Mouse (Mus musculus) kidney, embryonic 16.5 days (tissue): Measurements from ENCODE around the gene Hyal3. TPM values are rescaled to one million over a fixed set of nuclear protein-coding genes. Genes with fewer than 3 reads are reported as not detected.

ENCODE experiments used
- ATAC-seq: fragments of 200-750 bp; cut with Nextera tagmentation; 2 replicates; pipeline ENCODE4 v1.8.0; 2017; ENCODE audit warnings: moderate TSS enrichment; ENCODE audit not compliant: low FRiP score, low TSS enrichment
- H3K27ac ChIP-seq: fragments of 300-500 bp; sonication (generic); 2 replicates; pipeline ENCODE4 v1.5.1; 2014; ENCODE audit warnings: low read length
- H3K27me3 ChIP-seq: fragments of 300-500 bp; sonication (generic); 2 replicates; pipeline ENCODE4 v1.6.1; 2014; ENCODE audit warnings: low read length, control low read depth, mixed read lengths; ENCODE audit not compliant: insufficient read depth
- H3K36me3 ChIP-seq: fragments of 300-500 bp; sonication (generic); 2 replicates; pipeline ENCODE4 v1.6.1; 2014; ENCODE audit warnings: low read length, control low read depth, mixed read lengths; ENCODE audit not compliant: insufficient read depth
- H3K4me1 ChIP-seq: fragments of 300-500 bp; sonication (generic); 2 replicates; pipeline ENCODE4 v1.6.1; 2014; ENCODE audit warnings: low read length, control low read depth, mixed read lengths; ENCODE audit not compliant: insufficient read depth
- H3K4me2 ChIP-seq: fragments of 300-500 bp; sonication (generic); replicated peaks from 2 replicates; pipeline ENCODE4 v1.6.1; 2014; ENCODE audit warnings: low read depth, low read length
- H3K4me3 ChIP-seq: fragments of 300-500 bp; sonication (generic); 2 replicates; pipeline ENCODE4 v1.5.1; 2014; ENCODE audit warnings: mild to moderate bottlenecking, low read length
- H3K9ac ChIP-seq: fragments of 300-500 bp; sonication (generic); replicated peaks from 2 replicates; pipeline ENCODE4 v1.6.1; 2014; ENCODE audit warnings: low read length
- H3K9me3 ChIP-seq: fragments of 300-500 bp; sonication (generic); 2 replicates; pipeline ENCODE4 v1.6.1; 2016; ENCODE audit warnings: low read length, control low read depth
- WGBS: fragments of 180-500 bp; shearing (Covaris S2); extraction: QIAGEN DNeasy Blood & Tissue Kit; methylation state at CpG from one replicate; pipeline ENCODE4 v1.1.7; 2014; 5-methylcytosine and 5-hydroxymethylcytosine counted together
- polyA plus RNA-seq: library from polyadenylated mRNA; unstranded; fragments of >200 nt; fragmentation: Nextera tagmentation; extraction: Ambion mirVana; gene quantifications from 2 replicates; pipeline ENCODE4 v1.2.1, GENCODE M21; 2015

Gene Hyal3
- polyA plus RNA-seq, 1 experiment from 2014 or later = 1.3 TPM

- H3K4me3 ChIP-seq = no peak overlapping the region
- no peak overlapping the region for H3K27ac ChIP-seq
- H3K4me1 ChIP-seq = peaks cover 13% of the 10 kb centered on the region
- H3K4me2 ChIP-seq = no peak overlapping the region
- WGBS = 86% methylated on average over 25 of the region's 25 CpGs
- H3K27me3 ChIP-seq = no peaks in the 10 kb centered on the region
- no peaks in the 10 kb centered on the region for H3K9me3 ChIP-seq
- ATAC-seq = no peak
- peaks cover 49% of the 10 kb centered on the region for H3K36me3 ChIP-seq
- no peak overlapping the region for H3K9ac ChIP-seq
Observed at GRCm38 (mm10) chr9:107590058-107590772, 9.6 kb downstream of the Hyal3 start.

GRCm38 (mm10) chr9:107590773-107591060, 10.1 kb downstream of the Hyal3 start:
- no peak overlapping the region for H3K4me3 ChIP-seq
- 96% methylated on average over 6 of the region's 6 CpGs for WGBS
- H3K27me3 ChIP-seq = no peaks in the 10 kb centered on the region
- peaks cover 47% of the 10 kb centered on the region for H3K36me3 ChIP-seq
- ATAC-seq = no peak
- H3K9ac ChIP-seq = no peak overlapping the region
- peaks cover 13% of the 10 kb centered on the region for H3K4me1 ChIP-seq
- H3K9me3 ChIP-seq = no peaks in the 10 kb centered on the region
- no peak overlapping the region for H3K27ac ChIP-seq
- H3K4me2 ChIP-seq = no peak overlapping the region

- Histone ChIP-seq H3K27me3 (no peaks in the 10 kb centered on the region), H3K9me3 (no peaks in the 10 kb centered on the region), H3K4me2 (no peak overlapping the region), H3K4me3 (no peak overlapping the region), H3K4me1 (peaks cover 9% of the 10 kb centered on the region), H3K36me3 (peaks cover 47% of the 10 kb centered on the region), H3K27ac (no peak overlapping the region), H3K9ac (no peak overlapping the region)
- WGBS = 88% methylated on average over 11 of the region's 11 CpGs
- ATAC-seq = no peak
Observed at GRCm38 (mm10) chr9:107593101-107593976, 12.7 kb downstream of the Hyal3 start.

GRCm38 (mm10) chr9:107594281-107595062, 13.9 kb downstream of the Hyal3 start:
- no peak for ATAC-seq
- H3K36me3 ChIP-seq = peaks cover 46% of the 10 kb centered on the region

GRCm38 (mm10) chr9:107596619-107597569, 16.3 kb downstream of the Hyal3 start:
- no peak overlapping the region for H3K27ac ChIP-seq
- no peak overlapping the region for H3K4me3 ChIP-seq
- peaks cover 26% of the 10 kb centered on the region for H3K36me3 ChIP-seq
- H3K4me1 ChIP-seq = peaks cover 4% of the 10 kb centered on the region
- no peak overlapping the region; the same call in 1 of the 2 replicates for H3K9ac ChIP-seq
- H3K4me2 ChIP-seq = no peak overlapping the region
- H3K27me3 ChIP-seq = no peaks in the 10 kb centered on the region
- 83% methylated on average over 11 of the region's 11 CpGs for WGBS
- H3K9me3 ChIP-seq = no peaks in the 10 kb centered on the region
- no peak for ATAC-seq

More at GRCm38 (mm10) chr9:107594281-107595062, 13.9 kb downstream of the Hyal3 start:
- peaks cover 2% of the 10 kb centered on the region; the same call in 1 of the 2 replicates for H3K4me1 ChIP-seq
- no peak overlapping the region for H3K27ac ChIP-seq
- no peaks in the 10 kb centered on the region for H3K27me3 ChIP-seq
- H3K4me2 ChIP-seq = no peak overlapping the region
- 73% methylated on average over 8 of the region's 8 CpGs for WGBS
- no peaks in the 10 kb centered on the region for H3K9me3 ChIP-seq
- H3K4me3 ChIP-seq = no peak overlapping the region
- H3K9ac ChIP-seq = no peak overlapping the region

GRCm38 (mm10) chr9:107598385-107598784, 17.8 kb downstream of the Hyal3 start:
- H3K4me3 ChIP-seq = no peak overlapping the region
- H3K27me3 ChIP-seq = no peaks in the 10 kb centered on the region
- H3K4me2 ChIP-seq = no peak overlapping the region
- H3K27ac ChIP-seq = no peak overlapping the region
- no peak overlapping the region for H3K9ac ChIP-seq
- H3K9me3 ChIP-seq = no peaks in the 10 kb centered on the region
- peaks cover 13% of the 10 kb centered on the region for H3K36me3 ChIP-seq
- ATAC-seq = no peak
- peaks cover 18% of the 10 kb centered on the region for H3K4me1 ChIP-seq
- 68% methylated on average over 5 of the region's 5 CpGs for WGBS

GRCm38 (mm10) chr9:107599433-107599832, 18.8 kb downstream of the Hyal3 start:
- peaks cover 28% of the 10 kb centered on the region for H3K4me1 ChIP-seq
- no peaks in the 10 kb centered on the region for H3K9me3 ChIP-seq
- no peak for ATAC-seq
- 79% methylated on average over 9 of the region's 9 CpGs for WGBS
- peaks cover 3% of the 10 kb centered on the region; the same call in 1 of the 2 replicates for H3K36me3 ChIP-seq
- no peak overlapping the region for H3K4me2 ChIP-seq
- H3K27me3 ChIP-seq = no peaks in the 10 kb centered on the region
- H3K27ac ChIP-seq = no peak overlapping the region
- no peak overlapping the region for H3K4me3 ChIP-seq
- H3K9ac ChIP-seq = no peak overlapping the region

- H3K9ac ChIP-seq = no peak overlapping the region
- no peak overlapping the region for H3K4me3 ChIP-seq
- no peak overlapping the region for H3K4me2 ChIP-seq
- no peak for ATAC-seq
- H3K9me3 ChIP-seq = no peaks in the 10 kb centered on the region
- H3K4me1 ChIP-seq = peaks cover 33% of the 10 kb centered on the region
- 51% methylated on average over 14 of the region's 14 CpGs for WGBS
- no peaks in the 10 kb centered on the region for H3K27me3 ChIP-seq
- H3K36me3 ChIP-seq = peaks cover 3% of the 10 kb centered on the region; the same call in 1 of the 2 replicates
- no peak overlapping the region for H3K27ac ChIP-seq
Observed at GRCm38 (mm10) chr9:107599842-107600241, 19.2 kb downstream of the Hyal3 start.

- no peaks in the 10 kb centered on the region for H3K27me3 ChIP-seq
- H3K27ac ChIP-seq = no peak overlapping the region
- no peak overlapping the region for H3K9ac ChIP-seq
- H3K4me2 ChIP-seq = no peak overlapping the region
- H3K9me3 ChIP-seq = no peaks in the 10 kb centered on the region
- no peak overlapping the region for H3K4me3 ChIP-seq
- H3K4me1 ChIP-seq = peaks cover 42% of the 10 kb centered on the region
- no peak for ATAC-seq
- peaks cover 3% of the 10 kb centered on the region; the same call in 1 of the 2 replicates for H3K36me3 ChIP-seq
- WGBS = 76% methylated on average over 12 of the region's 12 CpGs
Observed at GRCm38 (mm10) chr9:107600745-107601144, 20.1 kb downstream of the Hyal3 start.
